Mouse (Mus musculus) frontal cortex, postnatal 10 days (tissue): ENCODE measurements around the gene Hmga1.

Experiments
- DNase-seq, 2 experiments: peaks; one replicate each; pipeline ENCODE4 v3.0.0; 2022; ENCODE audit warnings: low spot score in 2 of 2, mixed read lengths in 1 of 2

Hmga1 gene

DNA sequence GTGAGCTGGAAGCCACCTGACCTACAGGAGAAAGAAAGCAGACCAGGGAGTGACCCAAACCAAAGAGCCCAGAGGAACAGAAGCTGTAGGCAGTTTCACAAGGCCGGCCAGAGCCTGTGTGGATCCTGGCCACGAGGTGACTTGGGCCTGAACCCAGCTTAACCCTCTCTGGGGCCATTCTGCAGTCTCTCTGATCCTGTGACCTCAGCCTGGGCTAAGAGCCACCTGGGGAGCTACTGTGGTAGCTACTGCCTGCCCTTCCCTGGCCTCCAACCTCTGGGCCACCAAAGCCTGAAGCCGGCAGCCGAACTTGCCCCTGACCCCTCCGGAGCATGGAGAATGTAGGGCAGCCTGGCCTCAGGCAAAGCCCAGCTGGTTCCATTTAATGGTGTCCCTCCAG lies 27.5 kb upstream of the Hmga1 start:
- DNase-seq = no peak

DNA sequence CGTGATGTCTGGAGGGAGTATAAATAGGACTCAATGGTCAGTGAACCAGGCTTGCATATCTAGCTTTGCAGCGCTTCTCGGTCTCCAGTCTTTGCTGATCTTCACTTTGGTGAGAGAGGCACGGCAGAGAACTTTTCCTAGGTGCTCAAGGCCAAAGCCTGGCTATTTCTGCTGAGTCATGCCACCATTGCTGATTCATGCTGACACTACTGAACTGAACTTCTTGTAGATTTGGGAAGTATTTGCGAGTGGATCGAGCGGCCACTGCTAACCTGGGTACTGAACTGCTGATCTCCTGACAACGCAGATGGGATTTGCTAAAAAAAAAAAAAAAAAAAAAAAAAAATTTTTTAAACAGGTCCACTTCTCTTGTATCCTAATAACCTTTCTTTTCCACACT lies 24.2 kb upstream of the Hmga1 start:
- no peak for DNase-seq

DNA sequence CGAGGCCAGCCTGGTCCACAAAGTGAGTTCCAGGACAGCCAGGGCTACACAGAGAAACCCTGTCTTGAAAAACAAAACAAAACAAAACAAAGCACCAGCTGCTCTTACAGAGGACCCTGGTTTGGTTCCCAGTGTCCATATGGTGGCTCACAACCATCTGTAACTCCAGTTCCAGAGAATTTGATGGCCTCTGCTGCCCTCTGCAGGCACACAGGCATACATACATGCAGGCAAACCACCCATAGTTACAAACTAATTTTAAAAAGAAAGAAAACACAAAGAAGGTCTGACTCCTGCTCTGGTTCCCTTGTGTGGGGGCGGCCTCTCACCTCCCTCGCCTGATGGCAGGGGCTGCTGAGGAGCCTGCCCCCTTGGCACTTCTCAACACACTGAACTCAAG lies 22.9 kb upstream of the Hmga1 start:
- DNase-seq = no peak

DNA sequence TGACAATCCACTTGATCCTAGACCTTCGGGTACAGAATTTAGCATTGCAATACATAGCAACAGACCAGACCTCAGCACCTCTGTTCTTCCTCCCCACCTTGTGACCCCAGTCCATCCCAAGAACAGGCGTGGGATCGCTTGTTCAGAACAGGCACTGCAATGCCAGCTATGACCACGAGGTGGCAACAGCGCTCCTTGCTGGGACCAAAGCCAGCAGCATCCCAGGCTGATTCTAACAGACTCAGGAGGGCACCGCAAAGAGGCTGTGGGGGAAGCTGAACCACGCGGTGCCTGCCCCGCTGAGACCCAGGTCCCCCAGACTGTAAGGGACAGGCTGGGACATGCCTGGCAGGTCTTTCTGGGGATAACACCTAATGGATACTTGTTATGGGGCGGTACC lies 21.6 kb upstream of the Hmga1 start:
- DNase-seq = peak in 1 of 2 experiments; percentile 87

DNA sequence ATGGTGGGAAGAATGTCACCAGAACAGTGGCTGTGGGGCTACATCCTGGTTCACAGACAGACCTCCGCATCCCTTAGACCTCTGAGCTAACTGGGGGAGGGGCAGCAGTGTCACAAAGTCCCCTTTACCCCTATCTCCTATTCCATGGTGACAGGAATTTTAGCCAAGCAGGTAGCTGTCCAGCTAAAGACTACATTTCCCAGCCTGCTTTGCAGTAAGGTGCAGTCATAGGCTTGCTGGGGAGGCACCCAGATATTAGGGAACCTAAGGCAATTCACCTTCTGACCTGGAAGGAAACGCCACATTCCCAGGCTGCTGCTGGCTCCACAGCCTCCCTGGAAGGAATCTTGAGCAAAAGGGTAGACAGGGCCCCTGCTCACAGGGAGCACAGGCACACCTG lies 15.0 kb upstream of the Hmga1 start:
- DNase-seq = no peak

DNA sequence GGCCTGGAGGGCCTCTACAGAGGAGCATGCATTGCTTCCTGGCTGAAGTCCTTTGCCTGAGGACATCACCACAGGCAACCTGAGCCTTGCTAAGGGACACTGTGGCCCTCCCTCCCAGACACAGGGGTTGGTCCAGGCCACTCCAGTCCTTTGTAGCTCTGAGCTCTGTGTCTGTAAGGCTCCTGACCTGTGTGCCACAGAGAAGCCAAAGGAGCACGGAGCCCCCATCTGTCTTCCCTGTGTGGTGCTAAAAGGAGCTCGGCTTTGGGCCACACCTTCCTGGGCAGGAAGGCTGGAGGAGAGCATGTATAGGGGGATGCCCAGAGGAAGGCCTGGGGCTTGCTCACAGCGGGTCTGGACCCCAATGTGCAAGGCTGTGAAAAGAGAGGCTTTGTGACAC lies 14.3 kb upstream of the Hmga1 start:
- no peak for DNase-seq

DNA sequence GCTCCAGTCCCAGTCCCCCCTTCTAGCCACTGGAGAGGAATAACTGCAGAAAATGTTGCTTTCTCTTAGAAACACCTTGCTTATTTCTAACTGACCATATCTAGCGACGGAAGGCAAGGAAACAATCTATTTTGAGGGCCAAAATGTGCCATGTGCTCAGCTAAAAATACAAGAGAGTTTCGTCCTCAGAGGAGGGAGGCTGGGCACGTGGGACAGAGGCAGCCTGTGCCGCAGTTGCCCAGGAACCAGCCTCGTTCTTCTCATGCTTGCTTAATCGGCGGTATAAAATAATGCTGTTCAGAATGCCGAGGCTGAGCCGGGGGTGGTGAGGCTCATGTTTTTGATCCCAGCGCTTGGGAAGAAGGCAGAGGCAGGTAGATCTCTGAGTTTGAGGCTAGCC lies 11.7 kb upstream of the Hmga1 start:
- no peak for DNase-seq

DNA sequence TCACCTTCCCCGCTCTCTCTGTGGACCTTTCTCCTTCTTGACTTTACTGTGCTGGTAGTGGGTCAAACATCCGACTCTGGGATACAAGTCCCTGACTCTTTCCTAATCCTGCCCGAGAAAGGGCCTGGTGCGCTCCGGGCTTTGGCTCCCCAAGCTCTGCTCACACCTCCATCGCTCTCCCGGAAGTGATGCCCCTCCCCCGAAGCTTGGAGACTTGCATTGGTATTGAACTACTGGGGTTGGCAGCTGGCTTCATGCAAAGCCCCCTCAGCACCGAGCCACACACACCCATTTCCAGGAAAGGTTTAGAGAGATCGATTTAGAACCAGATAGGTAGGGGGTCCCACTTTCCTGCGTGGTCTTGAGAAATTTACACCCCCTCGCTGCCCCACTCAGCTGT lies 10.3 kb upstream of the Hmga1 start:
- DNase-seq = no peak

DNA sequence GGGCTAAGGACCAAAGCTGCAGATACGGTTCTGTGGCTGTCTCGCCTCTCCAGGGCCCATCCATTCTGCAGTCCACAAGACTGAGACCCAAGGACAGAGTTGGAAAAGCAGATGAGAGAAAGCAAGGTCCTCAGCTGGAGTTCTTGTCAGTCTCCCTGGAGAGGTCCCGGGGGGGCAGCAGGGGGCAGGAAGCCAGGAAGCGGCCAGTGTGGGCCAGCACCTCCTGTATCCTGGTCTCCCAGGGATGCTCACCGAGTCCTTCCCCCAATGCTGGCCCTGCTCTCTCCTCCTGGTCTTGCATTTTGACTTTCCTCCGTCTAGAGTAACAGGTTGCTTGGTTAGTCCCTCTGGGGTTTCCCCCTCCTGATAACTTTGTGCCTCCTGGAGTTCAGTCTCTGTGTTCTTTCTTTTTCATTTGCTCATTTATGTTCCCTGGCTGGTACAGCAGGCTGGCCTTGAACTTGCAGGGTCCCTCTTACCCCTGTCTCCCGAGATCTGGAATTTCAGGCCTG lies 9.7 kb upstream of the Hmga1 start:
- no peak for DNase-seq

DNA sequence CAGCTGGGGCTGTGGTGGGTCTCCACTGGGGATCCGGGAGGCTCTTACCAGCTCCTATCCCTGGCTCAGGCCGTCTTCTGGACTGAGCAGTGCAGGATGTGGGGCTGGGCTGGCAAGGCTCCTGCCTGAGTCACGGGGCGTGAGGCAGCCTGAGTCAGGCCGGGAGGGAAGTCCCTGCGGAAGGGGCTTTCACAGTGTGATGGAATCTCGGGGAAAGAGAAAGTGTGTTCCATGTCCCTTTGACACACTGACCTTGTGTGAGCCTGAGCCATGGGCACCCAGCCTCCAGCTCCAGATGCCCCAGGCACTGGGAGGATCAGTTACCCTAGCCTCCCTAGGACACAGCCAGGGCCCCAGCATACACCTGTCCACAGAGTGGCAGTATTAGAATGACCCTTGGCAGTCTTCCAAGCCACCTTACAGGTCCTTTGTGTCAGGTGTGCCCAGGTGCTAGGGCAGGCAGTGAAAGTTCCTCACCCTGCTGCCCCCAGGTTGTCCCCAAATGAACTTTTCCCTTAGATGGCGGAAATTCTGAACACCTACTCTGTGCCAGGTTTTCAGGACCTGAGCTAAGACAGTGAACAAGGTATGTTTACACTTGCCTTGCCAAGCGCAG lies 8.9 kb upstream of the Hmga1 start:
- no peak for DNase-seq

DNA sequence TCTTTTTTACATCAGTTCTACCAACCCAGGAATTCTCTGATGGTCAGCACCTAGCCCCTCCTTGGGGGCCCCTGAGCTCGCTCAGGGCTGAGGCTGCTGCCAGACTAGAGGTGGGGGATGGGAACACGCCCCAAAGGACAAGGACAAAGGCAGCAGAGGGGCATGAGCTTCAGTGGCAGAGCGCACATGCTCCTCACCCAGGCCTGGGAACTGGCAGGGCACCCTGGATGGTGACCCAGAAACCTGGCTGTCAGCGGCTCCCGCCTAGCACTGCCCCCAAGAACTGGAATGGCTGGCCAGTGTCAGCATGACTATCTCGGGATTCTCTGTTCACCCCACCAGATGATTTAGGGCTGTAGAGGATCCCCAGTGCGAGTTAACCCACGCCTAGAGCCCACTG lies 7.1 kb upstream of the Hmga1 start:
- DNase-seq = no peak

DNA sequence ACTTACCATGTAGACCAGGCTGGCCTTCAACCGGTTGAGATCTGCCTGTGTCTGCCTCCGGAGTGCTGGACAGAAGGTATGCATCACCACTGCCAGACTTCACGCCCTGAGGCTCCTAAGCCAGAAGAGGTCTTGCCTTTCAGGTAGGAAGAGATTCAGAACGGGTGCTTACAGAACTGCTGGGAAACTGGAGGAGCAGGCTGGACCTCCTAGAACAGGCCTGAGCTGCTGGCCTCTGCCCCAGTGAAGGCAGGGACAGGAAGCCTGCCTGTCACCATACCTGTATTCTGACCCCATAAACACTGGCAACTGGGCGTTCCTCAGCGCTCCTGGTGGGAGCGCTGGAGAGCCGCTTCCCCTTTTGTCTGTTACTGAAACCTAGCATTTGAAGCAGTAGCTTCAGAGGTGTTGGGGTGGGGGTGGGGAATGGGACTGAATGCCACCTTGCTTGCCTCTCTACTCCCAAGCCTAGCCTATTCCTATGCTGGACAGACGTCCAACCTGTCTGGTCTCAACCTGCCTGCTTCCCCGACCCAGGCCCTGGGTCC lies 4.8 kb upstream of the Hmga1 start:
- no peak for DNase-seq

DNA sequence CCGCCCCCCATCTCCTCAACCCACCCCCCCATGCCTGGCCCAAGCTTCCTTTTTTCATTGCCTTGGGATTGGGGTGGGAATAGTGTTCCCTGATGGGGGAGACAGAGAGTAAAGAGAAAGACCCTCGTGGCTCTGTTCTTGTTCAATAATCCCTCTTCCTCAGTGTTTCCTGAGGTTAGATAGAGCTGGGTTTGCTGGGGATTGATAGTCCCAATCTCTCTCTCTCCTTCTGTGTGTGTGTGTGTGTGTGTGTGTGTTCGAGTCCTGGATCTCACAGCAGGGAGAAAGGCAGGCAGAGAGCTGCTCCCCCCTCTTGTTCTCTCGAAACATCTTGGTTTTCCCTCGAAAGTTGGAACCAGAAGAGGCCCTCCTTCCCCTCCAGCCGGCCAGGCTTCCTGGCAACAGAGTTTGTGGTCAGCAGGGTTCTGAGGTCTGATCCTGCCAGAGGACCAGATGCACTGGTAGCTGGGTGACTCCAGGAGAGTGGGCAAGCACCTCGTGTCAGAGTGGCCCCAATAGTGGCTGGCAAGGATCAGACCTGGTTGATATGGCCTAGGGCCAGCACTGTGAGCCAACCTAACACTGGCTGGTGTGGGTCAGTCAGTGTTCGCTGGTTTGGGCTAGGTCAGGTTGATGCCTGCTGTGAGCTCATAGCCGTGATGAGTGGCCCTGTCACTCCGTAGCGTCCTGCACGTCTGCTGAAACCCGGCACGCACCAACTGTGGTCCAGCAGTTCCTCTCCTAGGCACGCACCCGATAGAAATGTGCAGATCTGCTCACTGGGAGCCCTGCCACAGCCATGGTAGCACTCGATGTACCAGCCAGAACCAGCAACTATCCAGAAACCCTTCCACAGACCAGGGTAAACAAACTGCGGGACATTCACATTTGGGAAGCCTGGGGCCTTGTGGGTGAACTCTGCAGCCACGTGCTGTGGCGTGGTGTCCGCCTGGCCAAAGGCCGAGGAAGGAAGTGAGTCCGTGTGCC lies 3.8 kb upstream of the Hmga1 start:
- DNase-seq = peak in 1 of 2 experiments; percentile 11

DNA sequence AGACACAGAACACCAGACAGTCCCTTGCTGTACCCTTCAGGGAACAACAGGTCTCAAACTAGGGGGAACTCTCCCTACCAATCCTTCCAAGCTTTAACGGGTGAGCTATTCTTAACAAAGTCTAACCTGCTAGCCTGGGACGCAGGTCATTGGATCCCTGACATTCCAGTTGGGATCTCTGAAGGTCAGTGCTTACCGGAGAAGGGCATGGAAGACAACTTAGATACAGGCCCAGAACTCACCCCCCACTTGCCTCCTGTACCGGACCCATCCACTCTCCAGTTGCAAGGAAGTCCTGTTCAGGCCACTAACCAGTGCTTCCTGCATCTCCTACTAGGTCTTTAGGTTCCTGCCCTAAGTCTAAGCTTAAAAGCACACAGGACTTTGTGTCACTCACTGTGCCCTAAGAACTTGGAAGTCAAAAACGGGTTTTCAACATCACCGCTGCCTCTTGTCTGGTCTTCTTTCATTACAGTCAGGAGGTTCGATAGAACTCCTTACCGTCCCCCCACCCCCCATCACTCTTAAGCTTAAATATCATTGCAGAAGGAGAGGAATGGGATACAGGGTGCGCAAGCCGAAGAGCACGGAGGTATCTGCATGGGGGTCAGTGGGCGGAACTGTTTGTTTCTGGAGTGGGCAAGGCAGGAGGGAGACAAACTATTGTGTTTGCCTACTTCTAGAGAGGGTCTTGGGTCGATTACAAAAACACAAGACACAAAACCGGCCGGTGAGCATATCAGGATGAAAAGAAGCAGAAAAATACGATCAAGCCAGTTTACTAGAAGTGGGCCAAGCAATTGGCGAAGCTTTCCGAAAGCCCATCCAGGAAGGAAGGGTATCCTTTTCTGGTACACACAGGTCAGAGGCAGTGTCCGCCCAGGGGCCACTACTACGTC lies 2.0 kb upstream of the Hmga1 start:
- DNase-seq = no peak

DNA sequence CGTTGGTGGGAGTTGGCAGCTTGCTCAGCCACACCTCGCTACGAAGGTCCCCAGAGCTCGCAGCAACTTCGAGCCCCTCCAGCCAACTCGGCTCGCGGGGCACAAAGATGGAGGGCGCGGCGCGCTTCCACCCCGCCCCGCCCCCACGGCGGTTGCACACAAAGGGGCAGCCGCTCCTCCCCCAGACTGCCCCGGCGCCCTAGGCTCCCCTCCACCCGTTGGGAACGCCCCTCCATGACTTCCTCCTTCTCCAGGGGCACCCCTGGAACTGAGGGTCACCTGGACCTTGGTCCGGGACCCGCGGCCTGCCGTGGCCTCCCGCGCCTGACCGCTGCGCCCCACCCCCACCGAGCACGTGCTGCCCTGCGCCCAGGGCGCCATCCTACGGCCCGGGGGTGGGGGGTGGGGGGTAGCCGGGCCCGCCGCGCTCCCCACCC lies 1.2 kb upstream of the Hmga1 start:
- DNase-seq = no peak

DNA sequence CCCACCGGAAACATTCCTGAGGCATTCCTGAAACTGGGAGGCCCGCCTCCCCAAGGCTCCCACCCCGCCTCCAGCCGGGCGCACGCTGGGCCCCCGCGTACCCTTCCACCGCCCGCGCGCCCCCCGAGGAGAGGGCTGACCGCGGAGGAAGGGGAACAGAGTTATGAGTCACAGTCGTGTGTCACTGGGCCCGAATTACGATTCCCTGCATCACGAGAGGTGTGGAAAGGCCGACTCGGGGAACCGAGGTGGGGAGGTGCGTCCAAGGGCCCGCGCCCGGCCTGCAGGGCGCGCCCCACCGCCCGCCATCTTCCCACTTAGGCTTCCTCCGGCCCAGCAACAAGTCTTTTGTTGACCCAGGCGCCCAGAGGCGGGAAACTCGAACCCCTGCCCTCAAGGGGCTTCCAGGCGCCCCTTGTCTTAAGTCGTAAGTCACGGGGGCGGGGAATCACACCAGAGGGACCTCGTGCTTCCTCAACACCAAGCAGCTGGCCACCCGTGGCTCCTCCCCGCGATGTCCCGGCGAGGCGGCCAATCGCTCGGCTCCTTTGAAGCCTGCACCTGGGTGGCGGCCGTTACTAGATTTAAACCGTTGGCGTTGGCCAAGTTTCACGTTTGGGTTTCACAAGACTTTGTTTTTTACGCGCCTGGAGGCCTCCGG lies 655 bp upstream of the Hmga1 start:
- DNase-seq = no peak

DNA sequence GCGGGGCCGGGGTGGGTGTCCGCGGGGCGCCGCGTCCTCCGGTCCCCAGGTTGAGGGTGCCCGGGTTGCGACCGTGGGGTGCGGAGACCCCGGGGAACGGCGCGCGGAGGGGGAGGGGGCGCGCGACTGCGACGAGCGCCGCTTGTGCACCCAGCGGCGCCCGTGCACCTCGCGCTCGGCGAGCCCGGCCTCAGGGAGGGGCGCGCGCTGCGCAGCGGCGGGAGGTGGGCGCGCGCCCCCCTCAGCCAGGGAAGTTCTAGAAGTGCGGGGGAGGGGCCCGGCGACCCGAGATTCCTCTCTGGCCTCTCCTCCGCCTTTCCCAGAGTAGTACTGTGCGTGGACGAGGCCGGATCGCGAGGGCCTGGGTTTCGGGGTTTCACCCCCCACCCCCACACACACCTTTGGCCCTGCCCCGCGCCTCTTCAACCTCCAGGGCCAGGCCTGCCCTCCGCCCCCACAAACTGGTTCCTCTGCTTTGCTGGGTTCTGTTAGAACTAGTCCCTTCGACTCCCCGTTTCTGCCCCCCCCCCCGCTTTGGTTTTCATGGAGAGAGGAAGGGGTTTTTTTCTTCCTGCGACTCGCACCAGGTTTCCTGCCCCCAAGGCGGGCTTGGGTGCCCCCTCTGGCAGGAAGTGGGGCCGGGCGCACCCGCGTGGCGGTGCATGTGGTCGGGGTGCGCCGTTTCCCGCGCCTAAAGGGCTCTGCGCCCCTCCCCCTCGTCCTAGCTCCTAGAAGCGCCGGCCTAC lies 1.1 kb downstream of the Hmga1 start:
- no peak for DNase-seq

DNA sequence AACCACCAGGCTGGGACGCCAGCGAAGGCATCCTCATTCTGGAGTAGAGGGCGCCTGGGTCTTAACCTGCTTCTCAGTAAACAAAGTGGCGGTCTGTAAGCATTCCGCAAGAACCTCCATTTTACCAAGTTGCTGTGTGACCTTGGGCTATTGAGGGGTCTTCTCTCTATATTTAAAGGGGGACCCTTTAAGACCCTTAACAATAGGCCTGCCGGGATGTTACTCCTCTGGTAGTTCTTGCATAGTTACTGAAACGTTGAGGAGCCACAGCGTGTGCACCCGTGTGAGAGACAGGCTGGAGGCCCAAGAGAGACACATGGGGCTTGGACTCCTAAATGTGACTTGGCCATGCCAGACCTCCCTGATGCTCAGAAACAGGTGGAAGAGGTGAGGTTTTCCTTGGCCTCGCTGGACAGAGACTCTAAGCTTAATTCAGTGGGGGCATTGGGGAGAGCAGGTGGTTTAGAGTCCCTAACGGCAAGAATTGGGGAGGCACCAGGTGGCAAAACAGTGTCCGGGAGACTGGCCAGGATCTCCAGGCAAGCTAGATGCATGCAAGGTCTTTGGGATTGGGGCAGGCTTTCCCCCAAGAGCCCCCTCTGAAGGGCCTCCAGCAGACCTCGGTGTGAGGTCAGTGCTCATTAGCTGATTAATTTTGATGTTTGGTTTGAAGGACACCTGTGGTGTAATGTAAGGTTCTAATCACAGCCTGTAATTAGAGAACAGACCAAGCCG lies 1.8 kb downstream of the Hmga1 start:
- no peak for DNase-seq

DNA sequence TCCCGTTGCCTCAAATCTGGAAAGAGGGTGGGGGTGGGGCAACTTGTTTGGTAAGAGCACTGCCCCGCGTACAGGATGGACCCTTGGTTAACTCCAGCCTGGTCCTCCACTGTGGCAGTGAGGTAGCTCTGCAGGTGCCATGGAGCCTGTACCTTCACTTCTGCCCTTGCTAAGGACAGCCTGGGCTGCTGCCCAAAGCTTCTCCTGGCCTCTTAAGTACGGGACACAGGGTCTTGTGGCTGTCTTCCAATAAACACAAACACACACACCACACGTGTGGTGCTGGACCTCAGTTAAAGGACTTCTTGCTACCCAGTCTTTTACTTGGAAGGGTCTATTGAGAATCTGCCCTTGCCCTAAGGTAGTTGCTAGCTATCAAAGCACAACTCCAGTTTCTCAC lies 2.5 kb downstream of the Hmga1 start:
- no peak for DNase-seq

DNA sequence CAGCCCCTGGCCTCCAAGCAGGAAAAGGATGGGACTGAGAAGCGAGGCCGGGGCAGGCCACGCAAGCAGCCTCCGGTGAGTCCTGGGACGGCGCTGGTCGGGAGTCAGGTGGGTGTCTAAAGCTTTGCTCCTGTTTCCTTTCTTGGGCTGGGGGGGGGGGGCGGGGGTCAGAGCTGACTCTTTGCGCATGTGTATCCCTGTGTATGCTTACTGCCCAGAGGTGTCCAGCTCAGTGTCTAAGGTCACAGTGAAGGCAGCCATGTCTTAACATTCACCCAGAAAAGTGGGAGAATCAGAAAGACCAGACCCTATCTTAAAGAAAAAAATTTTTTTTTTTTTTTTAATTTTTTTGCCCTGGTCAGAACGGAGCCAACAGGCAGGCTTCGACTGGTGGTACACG lies 3.3 kb downstream of the Hmga1 start:
- no peak for DNase-seq
